Mouse (Mus musculus) gastrocnemius, postnatal 4 days (tissue): ENCODE results near the gene Cphx1. TPM values are rescaled to one million over a fixed set of nuclear protein-coding genes. Genes with fewer than 3 reads are reported as not detected.
"Not testable (repeated sequence)": the region's sequence is repeated elsewhere in the genome, so short reads cannot be mapped to it uniquely, and the experiment has no call there.

ENCODE experiments used
- DNase-seq, 2 experiments: peaks; one replicate each; pipeline ENCODE4 v3.0.0; 2021 to 2022; ENCODE audit warnings: low spot score in 2 of 2, mixed read lengths in 2 of 2
- long read RNA-seq, 2 experiments: library from polyadenylated mRNA; stranded (forward); transcript quantifications; one replicate each; pipeline ENCODE4 v2.0.0; 2021
- total RNA-seq, 2 experiments: library from RNA; stranded (reverse); gene quantifications; 2 replicates each; pipeline ENCODE4 v1.2.3; 2021

Gene Cphx1
- total RNA-seq = not detected
- long read RNA-seq, experiment 1 = 0 reads
- long read RNA-seq, experiment 2 = 0 reads

- DNase-seq = not testable (repeated sequence)
Observed at GRCm38 (mm10) chr14:25938004-25938403, at the start of gene Cphx1. Gene Cphx1, plus strand, starts transcription at chr14:25938304.

- DNase-seq = not testable (repeated sequence)
Observed at GRCm38 (mm10) chr14:25894566-25894965, 43.5 kb upstream of the Cphx1 start.

- DNase-seq = not testable (repeated sequence)
Observed at GRCm38 (mm10) chr14:25895686-25896085, 42.4 kb upstream of the Cphx1 start.

- not testable (repeated sequence) for DNase-seq
Observed at GRCm38 (mm10) chr14:25903000-25903399, 35.1 kb upstream of the Cphx1 start, which contains the start of gene Plac9a. Gene Plac9a, minus strand, starts transcription at chr14:25903100.

- not testable (repeated sequence) for DNase-seq
Observed at GRCm38 (mm10) chr14:25905243-25905642, 32.9 kb upstream of the Cphx1 start.

- DNase-seq = not testable (repeated sequence)
Observed at GRCm38 (mm10) chr14:25907272-25907671, 30.8 kb upstream of the Cphx1 start.

- DNase-seq = not testable (repeated sequence)
Observed at GRCm38 (mm10) chr14:25908976-25909375, 29.1 kb upstream of the Cphx1 start.

GRCm38 (mm10) chr14:25918427-25919170, 19.5 kb upstream of the Cphx1 start:
- DNase-seq = not testable (repeated sequence)

- DNase-seq = not testable (repeated sequence)
Observed at GRCm38 (mm10) chr14:25926814-25927561, 11.1 kb upstream of the Cphx1 start.

- not testable (repeated sequence) for DNase-seq
Observed at GRCm38 (mm10) chr14:25927562-25927881, 10.6 kb upstream of the Cphx1 start, which contains the start of gene Tmem254a. Gene Tmem254a, minus strand, starts transcription at chr14:25927672.

- DNase-seq = not testable (repeated sequence)
Observed at GRCm38 (mm10) chr14:25936867-25937630, 1.1 kb upstream of the Cphx1 start.

GRCm38 (mm10) chr14:25957861-25958260, 19.8 kb downstream of the Cphx1 start:
- not testable (repeated sequence) for DNase-seq

GRCm38 (mm10) chr14:25978371-25979241, 40.5 kb downstream of the Cphx1 start, which contains the start of gene Duxbl1:
Gene Duxbl1, plus strand, starts transcription at chr14:25978577.
- not testable (repeated sequence) for DNase-seq

GRCm38 (mm10) chr14:25979242-25979941, 41.3 kb downstream of the Cphx1 start:
- not testable (repeated sequence) for DNase-seq

- not testable (repeated sequence) for DNase-seq
Observed at GRCm38 (mm10) chr14:25981880-25982279, 43.8 kb downstream of the Cphx1 start.
